Comparison of ENCODE assay signal across 8 mouse cellular contexts in the genomic region with DNA sequence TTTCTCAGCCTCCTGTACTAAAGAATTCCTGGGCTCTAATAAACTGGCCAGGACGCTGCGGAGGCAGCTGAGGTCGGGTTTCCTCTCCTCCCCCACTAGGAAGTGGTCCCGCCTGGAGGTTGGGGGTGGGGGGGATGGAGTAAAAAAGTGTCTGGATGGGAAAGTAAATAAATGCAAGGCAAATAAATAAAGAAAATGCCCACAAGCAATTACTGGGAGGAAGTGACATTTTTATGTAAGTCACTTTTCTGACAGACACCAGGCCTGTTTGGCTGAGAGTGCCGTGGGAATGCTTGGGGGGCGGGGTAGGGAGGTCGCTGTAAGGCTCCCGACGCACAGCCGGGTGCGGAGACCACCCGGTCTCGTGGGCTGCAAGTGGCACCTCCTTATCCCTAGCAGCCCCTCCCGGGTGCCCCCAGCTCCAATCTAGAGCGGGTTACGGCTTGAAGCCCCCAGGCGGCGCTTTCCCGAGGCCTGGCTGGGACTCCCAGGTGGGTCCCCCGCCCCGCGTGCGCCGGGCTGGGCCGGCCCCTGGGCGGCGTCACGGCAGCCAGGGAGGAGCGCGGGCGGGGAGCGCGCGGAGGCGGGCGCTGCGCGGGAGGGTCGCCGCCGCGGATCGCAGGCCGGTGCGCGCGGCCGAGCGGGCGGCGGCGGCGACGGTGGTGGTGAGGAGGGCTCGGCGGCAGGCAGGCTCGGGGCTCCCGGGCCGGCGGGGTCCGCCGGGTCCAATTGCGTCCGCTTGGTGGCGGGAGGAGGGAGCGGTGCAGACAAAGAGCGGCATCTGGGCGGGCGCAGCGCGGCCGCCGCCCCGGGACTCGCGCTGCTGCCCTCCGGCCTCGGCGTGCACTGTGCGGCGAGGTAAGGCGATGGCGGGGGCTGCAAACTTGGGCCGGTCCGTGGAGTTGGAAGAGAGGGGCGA. TPM values are rescaled to one million over a fixed set of nuclear protein-coding genes. Genes with fewer than 3 reads are reported as not detected.
DNase-seq lines count a peak whose midpoint lies in the region; ATAC-seq lines count a peak whose summit lies in the region.

No protein-coding gene starts in this region.

- H3K27ac ChIP-seq in embryonic facial prominence, embryonic 14.5 days (replicated peaks; ENCODE audit: low read depth, low read length): peak overlapping the region; percentile 95
- H3K27ac ChIP-seq in heart, embryonic 11.5 days (ENCODE audit: low read depth, low read length): peak overlapping the region; percentile 94
- H3K27ac ChIP-seq in kidney, embryonic 14.5 days (ENCODE audit: low read depth, low read length): peak overlapping the region; percentile 96
- peak overlapping the region; percentile 88 for H3K27ac ChIP-seq in liver, embryonic 12.5 days
- peak overlapping the region; percentile 92 for H3K27ac ChIP-seq in stomach, embryonic 15.5 days

- H3K9ac ChIP-seq in embryonic facial prominence, embryonic 14.5 days (ENCODE audit: low read depth, low read length): peak overlapping the region; percentile 96
- H3K9ac ChIP-seq in heart, embryonic 11.5 days (ENCODE audit: low read depth, low read length): peak overlapping the region; percentile 99
- H3K9ac ChIP-seq in kidney, embryonic 14.5 days (ENCODE audit: low read depth, low read length): peak overlapping the region; percentile 97
- H3K9ac ChIP-seq in liver, embryonic 12.5 days: peak overlapping the region; percentile 87
- peak overlapping the region; percentile 95 for H3K9ac ChIP-seq in stomach, embryonic 15.5 days

- H3K4me2 ChIP-seq in embryonic facial prominence, embryonic 14.5 days (ENCODE audit: low read depth, low read length): peak overlapping the region; percentile 91
- H3K4me2 ChIP-seq in heart, embryonic 11.5 days: peak overlapping the region; percentile 97
- H3K4me2 ChIP-seq in kidney, embryonic 14.5 days (replicated peaks; ENCODE audit: low read depth, low read length): peak overlapping the region; percentile 81
- H3K4me2 ChIP-seq in liver, embryonic 12.5 days: peak overlapping the region; percentile 87
- peak overlapping the region; percentile 83 for H3K4me2 ChIP-seq in stomach, embryonic 15.5 days

- H3K9me3 ChIP-seq in embryonic facial prominence, embryonic 14.5 days (ENCODE audit: control insufficient read depth, low read length): no peaks in the 10 kb centered on the region
- no peaks in the 10 kb centered on the region for H3K9me3 ChIP-seq in heart, embryonic 11.5 days (replicated peaks; ENCODE audit: control insufficient read depth, low read length)
- H3K9me3 ChIP-seq in kidney, embryonic 14.5 days (ENCODE audit: control insufficient read depth, low read length): no peaks in the 10 kb centered on the region
- H3K9me3 ChIP-seq in liver, embryonic 12.5 days (replicated peaks): no peaks in the 10 kb centered on the region
- no peaks in the 10 kb centered on the region for H3K9me3 ChIP-seq in stomach, embryonic 15.5 days

- ATAC-seq in embryonic facial prominence, embryonic 14.5 days (ENCODE audit: low read depth): peak; percentile 95
- ATAC-seq in heart, embryonic 11.5 days (replicated peaks; ENCODE audit: insufficient number of reproducible peaks, low FRiP score, low TSS enrichment): peak; percentile 95
- ATAC-seq in kidney, embryonic 14.5 days (ENCODE audit: low FRiP score, low TSS enrichment): peak; percentile 94
- peak; percentile 90 for ATAC-seq in liver, embryonic 12.5 days
- peak; percentile 92 for ATAC-seq in stomach, embryonic 15.5 days (ENCODE audit: insufficient read depth, low FRiP score, low read depth)

- H3K36me3 ChIP-seq in embryonic facial prominence, embryonic 14.5 days (ENCODE audit: control insufficient read depth, insufficient read depth, low read length): no peaks in the 10 kb centered on the region
- no peaks in the 10 kb centered on the region for H3K36me3 ChIP-seq in heart, embryonic 11.5 days (ENCODE audit: control insufficient read depth, insufficient read depth, low read length)
- H3K36me3 ChIP-seq in kidney, embryonic 14.5 days (ENCODE audit: control insufficient read depth, insufficient read depth, low read length): no peaks in the 10 kb centered on the region
- no peaks in the 10 kb centered on the region for H3K36me3 ChIP-seq in liver, embryonic 12.5 days
- H3K36me3 ChIP-seq in stomach, embryonic 15.5 days: no peaks in the 10 kb centered on the region

- H3K4me1 ChIP-seq in embryonic facial prominence, embryonic 14.5 days (ENCODE audit: control insufficient read depth, insufficient read depth, low read length): peaks cover 18% of the 10 kb centered on the region
- peaks cover 26% of the 10 kb centered on the region for H3K4me1 ChIP-seq in heart, embryonic 11.5 days (ENCODE audit: control insufficient read depth, insufficient read depth, low read length)
- H3K4me1 ChIP-seq in kidney, embryonic 14.5 days (ENCODE audit: control insufficient read depth, insufficient read depth, low read length): peaks cover 32% of the 10 kb centered on the region
- peaks cover 48% of the 10 kb centered on the region for H3K4me1 ChIP-seq in liver, embryonic 12.5 days
- peaks cover 26% of the 10 kb centered on the region; the same call in 1 of the 2 replicates for H3K4me1 ChIP-seq in stomach, embryonic 15.5 days

- no peaks in the 10 kb centered on the region for H3K27me3 ChIP-seq in embryonic facial prominence, embryonic 14.5 days (replicated peaks; ENCODE audit: control insufficient read depth, insufficient read depth, low read length)
- no peaks in the 10 kb centered on the region for H3K27me3 ChIP-seq in heart, embryonic 11.5 days (ENCODE audit: control insufficient read depth, insufficient read depth, low read length)
- no peaks in the 10 kb centered on the region for H3K27me3 ChIP-seq in kidney, embryonic 14.5 days (ENCODE audit: control insufficient read depth, insufficient read depth, low read length)
- H3K27me3 ChIP-seq in liver, embryonic 12.5 days (replicated peaks): no peaks in the 10 kb centered on the region
- no peaks in the 10 kb centered on the region for H3K27me3 ChIP-seq in stomach, embryonic 15.5 days (replicated peaks)

- peak overlapping the region; percentile 98 for H3K4me3 ChIP-seq in embryonic facial prominence, embryonic 14.5 days (ENCODE audit: low read depth, low read length)
- H3K4me3 ChIP-seq in heart, embryonic 11.5 days (ENCODE audit: low read depth, low read length): peak overlapping the region; percentile 84
- peak overlapping the region; percentile 97 for H3K4me3 ChIP-seq in kidney, embryonic 14.5 days (ENCODE audit: low read length)
- peak overlapping the region; percentile 92 for H3K4me3 ChIP-seq in liver, embryonic 12.5 days
- peak overlapping the region; percentile 93 for H3K4me3 ChIP-seq in stomach, embryonic 15.5 days (replicated peaks)

- peak; percentile 73 to 80 for DNase-seq in B cell, adult 2 months
- DNase-seq in adrenal gland, postnatal 36 days: peak; percentile 88 to 93
- DNase-seq in embryonic facial prominence, embryonic 14.5 days (ENCODE audit: low spot score): peak; percentile 92
- DNase-seq in neural tube, embryonic 10.5 days (ENCODE audit: extremely low spot score, low spot score): peak; percentile 89

- 2% methylated on average over 20 of the region's 86 CpGs for WGBS in embryonic facial prominence, embryonic 14.5 days
- WGBS in heart, embryonic 11.5 days (ENCODE audit: insufficient replicate concordance): under 1% methylated on average over 77 of the region's 86 CpGs
- WGBS in kidney, embryonic 14.5 days: under 1% methylated on average over 76 of the region's 86 CpGs
- under 1% methylated on average over 85 of the region's 86 CpGs for WGBS in liver, embryonic 12.5 days (ENCODE audit: insufficient replicate concordance)
- under 1% methylated on average over 66 of the region's 86 CpGs for WGBS in stomach, embryonic 15.5 days

RNA-seq across cellular contexts. Expression of a gene that starts 1.1 kb away (rescaled TPM):
- total RNA-seq in adrenal gland, postnatal 36 days (2021): 10 to 100 TPM; 29.7 to 32.9 TPM
- 37.3 and 40.9 TPM in 2 replicates for polyA plus RNA-seq in embryonic facial prominence, embryonic 14.5 days (2014; fragmentation: Nextera tagmentation; extraction: Ambion mirVana)
- polyA plus RNA-seq in heart, embryonic 11.5 days (2014; fragmentation: Nextera tagmentation; extraction: Ambion mirVana): 24.6 and 26.7 TPM in 2 replicates
- 43.6 and 54.0 TPM in 2 replicates for polyA plus RNA-seq in kidney, embryonic 14.5 days (2014; fragmentation: Nextera tagmentation; extraction: Ambion mirVana)
- polyA plus RNA-seq in liver, embryonic 12.5 days (2016; fragmentation: Nextera tagmentation; extraction: Ambion mirVana): 20.3 and 20.4 TPM in 2 replicates
- polyA plus RNA-seq in stomach, embryonic 15.5 days (2015; fragmentation: Nextera tagmentation; extraction: Ambion mirVana): 41.3 and 42.2 TPM in 2 replicates

Comparison
In these comparisons a context has a peak if more than half of its experiments do, and no peak if none do; other contexts are left out.
1. Peak in every context shown above with its lines: DNase-seq, ATAC-seq, H3K4me3 ChIP-seq and H3K27ac ChIP-seq.